Mouse (Mus musculus): ENCODE data around the gene Thap3. TPM values are rescaled to one million over a fixed set of nuclear protein-coding genes. Genes with fewer than 3 reads are reported as not detected.

Thap3 gene
- polyA plus RNA-seq, 1 experiment from 2014 or later, result 17.4 TPM

GRCm38 (mm10) chr4:152011171-152011760, 22.5 kb upstream of the Thap3 start:
- Histone ChIP-seq H3K4me1 (ENCODE audit: control insufficient read depth, insufficient read depth, low read length) (peaks cover 22% of the 10 kb centered on the region), H3K9ac (ENCODE audit: low read length) (no peak overlapping the region)
- DNase-seq (ENCODE audit: low spot score), result no peak

GRCm38 (mm10) chr4:152010707-152011134, 21.9 kb upstream of the Thap3 start:
- Histone ChIP-seq H3K36me3 (ENCODE audit: control insufficient read depth, insufficient read depth, low read length) (peaks cover 6% of the 10 kb centered on the region), H3K27me3 (ENCODE audit: control insufficient read depth, insufficient read depth, low read length) (peaks cover 16% of the 10 kb centered on the region), H3K4me3 (ENCODE audit: low read depth, low read length) (peak overlapping the region; percentile 72), H3K9me3 (ENCODE audit: control insufficient read depth, low read length) (no peaks in the 10 kb centered on the region), H3K4me2 (ENCODE audit: low read depth) (peak overlapping the region; percentile 100), H3K4me1 (ENCODE audit: control insufficient read depth, insufficient read depth, low read length) (peaks cover 22% of the 10 kb centered on the region), H3K27ac (ENCODE audit: low read depth, low read length) (no peak overlapping the region), H3K9ac (ENCODE audit: low read length) (no peak overlapping the region)
- ATAC-seq (ENCODE audit: insufficient read depth, low FRiP score, low TSS enrichment) (no peak), DNase-seq (ENCODE audit: low spot score) (no peak)
- 15% methylated on average over 13 of the region's 13 CpGs for WGBS

More at GRCm38 (mm10) chr4:152011171-152011760, 22.5 kb upstream of the Thap3 start:
- Histone ChIP-seq H3K27me3 (ENCODE audit: control insufficient read depth, insufficient read depth, low read length) (peaks cover 16% of the 10 kb centered on the region), H3K36me3 (ENCODE audit: control insufficient read depth, insufficient read depth, low read length) (peaks cover 6% of the 10 kb centered on the region), H3K4me3 (ENCODE audit: low read depth, low read length) (no peak overlapping the region), H3K4me2 (ENCODE audit: low read depth) (peak overlapping the region; percentile 100), H3K27ac (ENCODE audit: low read depth, low read length) (no peak overlapping the region), H3K9me3 (ENCODE audit: control insufficient read depth, low read length) (no peaks in the 10 kb centered on the region)
- no peak for ATAC-seq (ENCODE audit: insufficient read depth, low FRiP score, low TSS enrichment)
- WGBS, result 80% methylated on average over 8 of the region's 8 CpGs

- ATAC-seq (ENCODE audit: insufficient read depth, low FRiP score, low TSS enrichment) (no peak), DNase-seq (ENCODE audit: low spot score) (peak; percentile 17)
- peak overlapping the region; percentile 100 for H3K4me2 ChIP-seq (ENCODE audit: low read depth)
- H3K4me1 ChIP-seq (ENCODE audit: control insufficient read depth, insufficient read depth, low read length), result peaks cover 22% of the 10 kb centered on the region
- H3K36me3 ChIP-seq (ENCODE audit: control insufficient read depth, insufficient read depth, low read length), result peaks cover 6% of the 10 kb centered on the region
- peak overlapping the region; percentile 72 for H3K4me3 ChIP-seq (ENCODE audit: low read depth, low read length)
- no peak overlapping the region; the same call in 1 of the 2 replicates for H3K9ac ChIP-seq (ENCODE audit: low read length)
- no peaks in the 10 kb centered on the region for H3K9me3 ChIP-seq (ENCODE audit: control insufficient read depth, low read length)
- H3K27ac ChIP-seq (ENCODE audit: low read depth, low read length), result no peak overlapping the region
- 2% methylated on average over 10 of the region's 10 CpGs for WGBS
- H3K27me3 ChIP-seq (ENCODE audit: control insufficient read depth, insufficient read depth, low read length), result peaks cover 16% of the 10 kb centered on the region
These were observed 21.4 kb upstream of the Thap3 start for GRCm38 (mm10) chr4:152010091-152010706.

- DNase-seq (ENCODE audit: low spot score), result peak; percentile 53
- H3K4me2 ChIP-seq (ENCODE audit: low read depth), result peak overlapping the region; percentile 100
- H3K9me3 ChIP-seq (ENCODE audit: control insufficient read depth, low read length), result no peaks in the 10 kb centered on the region
- H3K27me3 ChIP-seq (ENCODE audit: control insufficient read depth, insufficient read depth, low read length), result peaks cover 16% of the 10 kb centered on the region
- peak; percentile 60 for ATAC-seq (ENCODE audit: insufficient read depth, low FRiP score, low TSS enrichment)
- peaks cover 22% of the 10 kb centered on the region for H3K4me1 ChIP-seq (ENCODE audit: control insufficient read depth, insufficient read depth, low read length)
- H3K27ac ChIP-seq (ENCODE audit: low read depth, low read length), result peak overlapping the region; percentile 49; the same call in 1 of the 2 replicates
- peaks cover 4% of the 10 kb centered on the region for H3K36me3 ChIP-seq (ENCODE audit: control insufficient read depth, insufficient read depth, low read length)
- under 1% methylated on average over 115 of the region's 115 CpGs for WGBS
- peak overlapping the region; percentile 72 for H3K4me3 ChIP-seq (ENCODE audit: low read depth, low read length)
- peak overlapping the region; percentile 63 for H3K9ac ChIP-seq (ENCODE audit: low read length)
These were observed 20.6 kb upstream of the Thap3 start for GRCm38 (mm10) chr4:152009076-152010051.

- whole genome bisulfite sequencing, result 0% methylated on average over 41 of the region's 45 CpGs
- Histone ChIP-seq H3K27ac (ENCODE audit: low read depth, low read length) (peak within 1 kb of the TSS; percentile 49; the same call in 1 of the 2 replicates), H3K9me3 (ENCODE audit: control insufficient read depth, low read length) (no peaks in the 10 kb centered on the region), H3K4me1 (ENCODE audit: control insufficient read depth, insufficient read depth, low read length) (peaks cover 22% of the 10 kb centered on the region), H3K4me3 (ENCODE audit: low read depth, low read length) (peak within 1 kb of the TSS; percentile 72), H3K9ac (ENCODE audit: low read length) (peak within 1 kb of the TSS; percentile 63), H3K27me3 (ENCODE audit: control insufficient read depth, insufficient read depth, low read length) (peaks cover 16% of the 10 kb centered on the region), H3K36me3 (ENCODE audit: control insufficient read depth, insufficient read depth, low read length) (no peaks in the 10 kb centered on the region), H3K4me2 (ENCODE audit: low read depth) (peak within 1 kb of the TSS; percentile 100)
- ATAC-seq (ENCODE audit: insufficient read depth, low FRiP score, low TSS enrichment) (peak; percentile 78), DNase-seq (ENCODE audit: low spot score) (peak; percentile 92)
These were observed 19.9 kb upstream of the Thap3 start, which contains the start of gene Klhl21 for GRCm38 (mm10) chr4:152008622-152009075. Gene Klhl21, plus strand, starts transcription at chr4:152008803.

GRCm38 (mm10) chr4:152008148-152008500, 19.3 kb upstream of the Thap3 start:
- ATAC-seq (ENCODE audit: insufficient read depth, low FRiP score, low TSS enrichment), result no peak
- Histone ChIP-seq H3K36me3 (ENCODE audit: control insufficient read depth, insufficient read depth, low read length) (no peaks in the 10 kb centered on the region), H3K4me3 (ENCODE audit: low read depth, low read length) (peak overlapping the region; percentile 72), H3K27ac (ENCODE audit: low read depth, low read length) (no peak overlapping the region), H3K4me1 (ENCODE audit: control insufficient read depth, insufficient read depth, low read length) (peaks cover 22% of the 10 kb centered on the region), H3K4me2 (ENCODE audit: low read depth) (peak overlapping the region; percentile 100), H3K9ac (ENCODE audit: low read length) (no peak overlapping the region), H3K9me3 (ENCODE audit: control insufficient read depth, low read length) (no peaks in the 10 kb centered on the region), H3K27me3 (ENCODE audit: control insufficient read depth, insufficient read depth, low read length) (peaks cover 16% of the 10 kb centered on the region)
- WGBS, result 1% methylated on average over 14 of the region's 14 CpGs
- no peak for DNase-seq (ENCODE audit: low spot score)

GRCm38 (mm10) chr4:152007481-152008147, 18.8 kb upstream of the Thap3 start:
- H3K9ac ChIP-seq (ENCODE audit: low read length), result no peak overlapping the region
- DNase-seq (ENCODE audit: low spot score), result no peak
- H3K36me3 ChIP-seq (ENCODE audit: control insufficient read depth, insufficient read depth, low read length), result no peaks in the 10 kb centered on the region
- no peak overlapping the region for H3K27ac ChIP-seq (ENCODE audit: low read depth, low read length)
- H3K27me3 ChIP-seq (ENCODE audit: control insufficient read depth, insufficient read depth, low read length), result peaks cover 16% of the 10 kb centered on the region
- ATAC-seq (ENCODE audit: insufficient read depth, low FRiP score, low TSS enrichment), result no peak
- peak overlapping the region; percentile 72 for H3K4me3 ChIP-seq (ENCODE audit: low read depth, low read length)
- peak overlapping the region; percentile 100 for H3K4me2 ChIP-seq (ENCODE audit: low read depth)
- WGBS, result 8% methylated on average over 8 of the region's 8 CpGs
- no peaks in the 10 kb centered on the region for H3K9me3 ChIP-seq (ENCODE audit: control insufficient read depth, low read length)
- peaks cover 22% of the 10 kb centered on the region for H3K4me1 ChIP-seq (ENCODE audit: control insufficient read depth, insufficient read depth, low read length)

- H3K27ac ChIP-seq (ENCODE audit: low read depth, low read length), result no peak overlapping the region
- H3K9ac ChIP-seq (ENCODE audit: low read length), result no peak overlapping the region
- H3K27me3 ChIP-seq (ENCODE audit: control insufficient read depth, insufficient read depth, low read length), result peaks cover 16% of the 10 kb centered on the region
- DNase-seq (ENCODE audit: low spot score) (no peak), ATAC-seq (ENCODE audit: insufficient read depth, low FRiP score, low TSS enrichment) (no peak)
- H3K9me3 ChIP-seq (ENCODE audit: control insufficient read depth, low read length), result no peaks in the 10 kb centered on the region
- H3K36me3 ChIP-seq (ENCODE audit: control insufficient read depth, insufficient read depth, low read length), result no peaks in the 10 kb centered on the region
- no peak overlapping the region for H3K4me3 ChIP-seq (ENCODE audit: low read depth, low read length)
- H3K4me1 ChIP-seq (ENCODE audit: control insufficient read depth, insufficient read depth, low read length), result peaks cover 22% of the 10 kb centered on the region
- 16% methylated on average over 3 of the region's 3 CpGs for WGBS
- H3K4me2 ChIP-seq (ENCODE audit: low read depth), result no peak overlapping the region
These were observed 18.0 kb upstream of the Thap3 start for GRCm38 (mm10) chr4:152006812-152007211.

All from neural tube, embryonic 11.5 days (tissue).